Mouse (Mus musculus) urinary bladder, postnatal 36 days (tissue): ENCODE results near the gene Esp4.
"Not testable (repeated sequence)": the region's sequence is repeated elsewhere in the genome, so short reads cannot be mapped to it uniquely, and the experiment has no call there.

Experiments
- DNase-seq, 2 experiments: peaks; one replicate each; pipeline ENCODE4 v3.0.0; 2022; ENCODE audit warnings: low spot score in 2 of 2, mixed read lengths in 1 of 2

The Esp4 gene

GRCm38 (mm10) chr17:40598294-40598693 lies at the start of gene Esp4:
TSS of gene Esp4 (plus strand) at chr17:40598594.
- DNase-seq = no peak

DNA sequence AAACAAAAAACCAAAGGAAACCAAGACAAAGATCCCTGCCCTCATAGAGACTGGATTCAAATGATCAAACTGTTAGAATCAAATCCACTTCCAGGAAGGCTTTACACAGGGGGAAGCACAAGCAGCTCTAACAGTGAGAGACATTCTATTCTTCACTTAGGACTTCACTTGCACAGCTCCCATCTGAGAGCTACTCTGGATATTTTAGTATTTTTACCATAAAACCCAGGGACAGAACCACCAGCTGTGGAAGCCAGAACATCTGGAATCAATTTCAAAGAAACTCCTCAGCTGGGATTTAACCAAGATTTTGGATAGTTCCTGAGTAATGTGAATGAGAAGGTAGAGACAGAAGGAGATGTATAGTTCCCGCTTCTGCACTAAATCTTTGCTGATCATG lies 44.9 kb upstream of the Esp4 start:
- DNase-seq = no peak

DNA sequence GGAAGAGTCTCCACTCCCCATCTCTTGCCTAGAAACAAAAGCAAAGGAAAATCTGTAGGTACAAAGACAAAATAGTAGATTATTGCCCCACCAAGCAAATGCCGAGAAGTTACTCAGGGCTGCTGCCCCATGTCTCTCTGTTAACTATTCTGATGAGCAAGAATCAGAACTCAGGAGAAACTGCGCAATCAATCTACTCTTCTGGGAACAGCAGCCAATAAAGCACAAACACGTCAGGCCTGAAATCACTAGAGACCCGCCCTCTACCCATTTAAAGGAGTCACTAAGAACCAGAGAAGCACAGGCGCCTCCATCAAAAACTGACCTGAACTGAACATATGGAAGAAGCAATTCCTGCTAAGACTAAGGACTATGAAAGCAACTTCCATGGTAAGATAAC lies 37.2 kb upstream of the Esp4 start, which contains the start of gene Esp6:
Gene Esp6, plus strand, starts transcription at position 301 of the 400 bp plus-strand sequence.
- DNase-seq = no peak

DNA sequence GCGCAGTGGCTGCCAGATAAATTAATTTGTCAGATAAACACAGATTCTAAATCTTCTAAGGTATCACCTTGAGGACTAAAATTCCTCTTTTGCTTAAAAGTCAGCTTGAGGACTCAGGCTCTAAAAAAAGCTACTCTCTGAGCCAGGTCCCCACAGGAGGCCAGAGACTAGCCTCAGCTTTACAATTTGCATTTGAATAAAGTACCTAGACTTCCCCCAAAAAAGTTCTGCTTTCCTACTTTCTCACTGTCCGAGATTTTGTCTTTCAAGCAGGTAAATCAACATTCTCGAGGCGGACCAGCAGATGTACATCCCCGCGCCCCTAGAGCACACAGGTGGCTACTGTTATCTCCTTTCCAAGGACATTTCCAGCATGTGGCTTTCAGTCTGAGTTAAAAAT lies 14.5 kb upstream of the Esp4 start:
- DNase-seq = not testable (repeated sequence)

- DNase-seq = no peak
Observed at GRCm38 (mm10) chr17:40591297-40591696, 7.1 kb upstream of the Esp4 start.

GRCm38 (mm10) chr17:40631775-40632174 lies 33.4 kb downstream of the Esp4 start, which contains the start of gene Esp3:
TSS of gene Esp3 (plus strand) at chr17:40632075.
- not testable (repeated sequence) for DNase-seq
